Mouse (Mus musculus) hindbrain, postnatal 0 days (tissue): ENCODE measurements around the gene Atxn10. TPM values are rescaled to one million over a fixed set of nuclear protein-coding genes. Genes with fewer than 3 reads are reported as not detected.
"Not testable (repeated sequence)": the region's sequence is repeated elsewhere in the genome, so short reads cannot be mapped to it uniquely, and the experiment has no call there.

Experiments used
- ATAC-seq: fragments of 200-750 bp; cut with Nextera tagmentation; 2 replicates; pipeline ENCODE4 v1.8.0; 2017; ENCODE audit warnings: mild to moderate bottlenecking, moderate TSS enrichment, moderate library complexity
- DNase-seq: peaks from one replicate; pipeline ENCODE4 v3.0.0-alpha.2; 2015; ENCODE audit warnings: low spot score
- H3K27ac ChIP-seq: fragments of 300-500 bp; sonication (generic); 2 replicates; pipeline ENCODE4 v1.5.1; 2014; ENCODE audit warnings: mild to moderate bottlenecking
- H3K27me3 ChIP-seq: fragments of 300-500 bp; sonication (generic); 2 replicates; pipeline ENCODE4 v1.6.1; 2014; ENCODE audit warnings: low read length, mixed read lengths; ENCODE audit not compliant: insufficient read depth
- H3K36me3 ChIP-seq: fragments of 300-500 bp; sonication (generic); 2 replicates; pipeline ENCODE4 v1.6.1; 2014; ENCODE audit warnings: low read length, mixed read lengths; ENCODE audit not compliant: insufficient read depth
- H3K4me1 ChIP-seq: fragments of 300-500 bp; sonication (generic); 2 replicates; pipeline ENCODE4 v1.6.1; 2014; ENCODE audit warnings: antibody characterized with exemption, low read length, mixed read lengths; ENCODE audit not compliant: insufficient read depth
- H3K4me2 ChIP-seq: fragments of 300-500 bp; sonication (generic); 2 replicates; pipeline ENCODE4 v1.6.1; 2014; ENCODE audit warnings: low read depth, mild to moderate bottlenecking, low read length, moderate library complexity, mixed read lengths
- H3K4me3 ChIP-seq: fragments of 300-500 bp; sonication (generic); 2 replicates; pipeline ENCODE4 v1.5.1; 2014; ENCODE audit warnings: low read length
- H3K9ac ChIP-seq: fragments of 300-500 bp; sonication (generic); replicated peaks from 2 replicates; pipeline ENCODE4 v1.6.1; 2014; ENCODE audit warnings: mild to moderate bottlenecking, low read length, moderate library complexity, mixed read lengths
- H3K9me3 ChIP-seq: fragments of 300-500 bp; sonication (generic); 2 replicates; pipeline ENCODE4 v1.6.1; 2016; ENCODE audit warnings: low read length, mixed read lengths
- CTCF ChIP-seq: IDR thresholded peaks from 2 replicates; pipeline ENCODE4 v1.5.1; 2016; ENCODE audit warnings: antibody characterized with exemption, control low read depth, low read depth
- WGBS: fragments of 180-500 bp; shearing (Covaris S2); extraction: QIAGEN DNeasy Blood & Tissue Kit; methylation state at CpG from one replicate; pipeline ENCODE4 v1.1.7; 2014; 5-methylcytosine and 5-hydroxymethylcytosine counted together
- polyA plus RNA-seq: library from polyadenylated mRNA; unstranded; fragments of >200 nt; fragmentation: Nextera tagmentation; extraction: Ambion mirVana; gene quantifications from 2 replicates; pipeline ENCODE4 v1.2.1, GENCODE M21; 2015
- total RNA-seq: library from RNA; depleted of rRNA; stranded (reverse); fragments of >200 nt; gene quantifications from 2 replicates; pipeline ENCODE4 v1.2.3, GENCODE M21; 2014

The Atxn10 gene
- total and polyA plus RNA-seq, 2 experiments from 2014 or later = 292 to 499 TPM

DNA sequence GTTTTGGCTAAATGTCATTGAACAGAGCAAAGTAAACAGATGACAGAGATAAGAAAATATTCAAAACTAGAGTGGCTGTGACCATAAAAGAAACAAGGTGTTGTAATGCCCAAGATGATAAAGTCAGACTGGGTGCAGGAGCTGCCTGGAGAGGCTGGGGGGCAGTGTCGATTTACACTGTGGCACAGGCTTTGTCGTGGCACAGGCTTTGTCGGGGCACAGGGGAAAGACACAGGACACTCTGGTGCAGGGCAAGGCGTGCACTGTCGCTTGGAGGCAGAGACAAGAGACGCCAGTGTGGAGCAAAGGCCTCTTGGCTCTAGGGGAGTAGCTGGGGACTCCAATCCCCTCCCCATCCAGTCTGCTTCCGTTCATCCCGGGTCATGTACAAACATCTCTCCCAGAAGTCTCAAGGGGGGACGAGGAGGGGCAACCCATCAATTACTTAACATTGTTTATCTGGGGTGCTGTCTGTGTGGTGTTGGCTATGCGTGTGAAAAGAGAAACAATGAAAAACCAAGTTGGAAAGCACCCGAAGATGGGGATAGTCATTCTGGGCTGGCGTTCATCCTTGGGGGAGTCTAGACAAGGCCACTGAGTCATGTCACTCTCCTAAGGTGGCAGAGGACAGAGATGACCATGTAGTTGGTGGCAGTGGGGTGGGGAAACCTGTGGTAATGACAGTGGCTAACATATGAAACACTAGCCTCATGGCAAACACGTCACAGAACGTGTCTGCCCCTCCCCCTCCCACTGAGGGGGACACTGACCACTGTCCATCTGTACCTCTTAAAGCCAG is 19.5 kb upstream of the Atxn10 start:
- no peak overlapping the region for H3K9ac ChIP-seq
- no peak overlapping the region for H3K4me2 ChIP-seq
- no peak for TF ChIP-seq CTCF
- H3K27ac ChIP-seq = no peak overlapping the region
- H3K4me1 ChIP-seq = no peaks in the 10 kb centered on the region
- no peak overlapping the region for H3K4me3 ChIP-seq
- 40% methylated on average over 14 of the region's 14 CpGs for WGBS
- no peaks in the 10 kb centered on the region for H3K36me3 ChIP-seq
- no peaks in the 10 kb centered on the region for H3K9me3 ChIP-seq
- DNase-seq (no peak), ATAC-seq (peak; percentile 49; the same call in 1 of the 2 replicates)
- H3K27me3 ChIP-seq = no peaks in the 10 kb centered on the region

DNA sequence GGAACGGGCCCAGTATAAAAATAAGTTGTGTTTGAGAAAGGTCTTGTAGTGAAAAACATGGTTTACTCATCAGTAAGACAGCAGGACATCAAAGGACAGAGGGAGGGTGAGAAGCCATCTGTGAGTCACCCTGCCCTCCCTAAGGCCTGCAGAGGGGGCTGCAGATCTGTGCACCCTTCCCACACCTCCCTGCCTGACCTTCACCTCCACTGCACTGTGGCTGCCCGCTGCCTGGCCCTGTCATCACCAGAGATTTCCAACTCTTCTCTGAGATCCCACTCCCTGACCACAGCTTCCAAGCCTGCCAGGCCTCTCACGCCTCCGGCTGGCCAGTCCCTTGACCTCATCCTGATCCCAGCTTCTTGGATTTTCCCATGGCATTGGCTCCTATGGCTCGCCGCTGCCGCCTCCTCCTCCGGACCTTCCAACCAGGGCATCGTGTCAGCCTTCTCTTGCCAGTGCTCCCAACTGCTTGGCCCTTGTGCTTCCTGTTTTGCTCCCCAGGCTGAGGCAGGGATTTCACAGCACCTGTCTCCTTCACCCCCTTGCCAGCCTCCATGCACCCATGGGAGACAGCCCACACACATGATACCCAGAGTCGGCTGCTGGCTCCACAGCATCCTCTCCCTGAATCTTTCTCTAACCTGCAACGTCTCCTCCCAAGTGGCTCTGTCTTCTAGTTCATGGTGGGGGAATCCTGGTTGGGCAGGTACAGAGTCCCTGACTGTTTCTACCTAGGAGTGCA is 15.9 kb upstream of the Atxn10 start:
- H3K9ac ChIP-seq = no peak overlapping the region
- ATAC-seq = no peak
- no peak overlapping the region for H3K4me3 ChIP-seq
- no peaks in the 10 kb centered on the region for H3K4me1 ChIP-seq
- no peaks in the 10 kb centered on the region for H3K27me3 ChIP-seq
- no peaks in the 10 kb centered on the region for H3K9me3 ChIP-seq
- no peak overlapping the region for H3K4me2 ChIP-seq
- no peak for TF ChIP-seq CTCF
- no peaks in the 10 kb centered on the region for H3K36me3 ChIP-seq
- H3K27ac ChIP-seq = no peak overlapping the region
- WGBS = 82% methylated on average over 11 of the region's 11 CpGs
- DNase-seq = no peak

DNA sequence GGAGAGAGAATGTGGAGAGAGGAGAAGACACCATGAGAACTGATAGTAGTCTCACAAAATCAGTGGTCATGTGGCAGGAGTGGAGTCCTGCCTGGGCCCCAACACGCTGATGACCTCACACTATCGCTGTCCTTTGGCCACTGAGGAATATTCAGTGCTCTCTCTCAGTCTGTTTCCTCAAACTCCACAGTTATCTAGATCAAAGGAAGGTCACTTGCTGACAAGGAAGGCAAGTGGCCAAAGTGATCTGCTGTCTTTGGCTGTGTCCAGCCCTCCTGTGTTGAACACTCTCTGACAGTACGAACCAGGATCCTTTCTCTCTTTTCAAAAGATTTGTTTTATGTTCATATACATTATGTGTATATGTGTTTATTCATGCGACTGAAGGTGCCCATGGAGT is 12.8 kb upstream of the Atxn10 start:
- no peaks in the 10 kb centered on the region for H3K27me3 ChIP-seq
- no peaks in the 10 kb centered on the region for H3K36me3 ChIP-seq
- DNase-seq (no peak), ATAC-seq (no peak)
- 82% methylated on average over 4 of the region's 4 CpGs for WGBS
- no peak overlapping the region for H3K27ac ChIP-seq
- no peak for TF ChIP-seq CTCF
- no peaks in the 10 kb centered on the region for H3K4me1 ChIP-seq
- no peaks in the 10 kb centered on the region for H3K9me3 ChIP-seq
- no peak overlapping the region for H3K4me2 ChIP-seq
- H3K4me3 ChIP-seq = no peak overlapping the region
- no peak overlapping the region for H3K9ac ChIP-seq

DNA sequence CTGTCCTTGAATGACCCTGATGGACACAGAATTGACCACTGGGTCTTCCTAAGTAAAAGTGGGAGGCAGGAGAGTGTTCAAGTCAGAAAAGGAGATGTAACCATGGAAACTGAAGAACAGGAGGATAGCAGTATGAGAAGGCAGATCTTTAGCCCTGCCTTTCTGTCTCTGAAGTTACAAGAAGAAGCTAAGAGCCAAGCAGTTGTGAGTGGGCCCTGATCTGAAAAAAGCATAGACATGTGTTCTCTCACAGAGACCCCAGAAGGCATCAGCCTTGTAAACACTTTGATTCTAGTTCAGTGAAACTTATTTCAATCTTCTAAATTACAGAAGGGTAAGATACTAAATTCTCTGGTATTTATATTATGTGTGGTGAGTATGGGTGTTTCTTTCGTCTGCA is 11.6 kb upstream of the Atxn10 start:
- Histone ChIP-seq H3K4me1 (no peaks in the 10 kb centered on the region), H3K9me3 (no peaks in the 10 kb centered on the region), H3K27me3 (no peaks in the 10 kb centered on the region), H3K9ac (no peak overlapping the region), H3K4me2 (no peak overlapping the region), H3K4me3 (no peak overlapping the region), H3K36me3 (no peaks in the 10 kb centered on the region), H3K27ac (no peak overlapping the region)
- TF ChIP-seq CTCF = no peak
- no peak for ATAC-seq
- 100% methylated on average over 1 of the region's 1 CpGs for WGBS
- DNase-seq = no peak

DNA sequence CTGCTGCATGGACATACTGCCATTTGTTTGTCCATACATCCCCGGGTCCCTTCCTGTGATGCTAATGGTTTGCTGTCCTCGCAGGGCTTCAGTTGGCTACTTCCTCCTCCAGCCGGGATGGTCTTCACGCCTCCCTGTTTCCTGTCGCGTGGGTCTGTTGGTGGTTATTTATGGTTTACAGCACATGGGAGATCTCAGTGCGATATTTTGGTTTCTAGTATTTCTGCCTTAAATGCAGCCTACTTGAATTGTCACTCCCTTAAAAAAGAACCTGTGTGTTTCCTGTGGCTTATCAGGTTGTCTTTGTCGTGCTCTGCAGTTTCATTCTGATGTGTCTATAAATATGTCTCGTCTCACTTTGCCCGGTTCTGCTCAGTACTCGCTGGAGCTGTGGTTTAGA is 8.2 kb upstream of the Atxn10 start:
- Histone ChIP-seq H3K4me3 (no peak overlapping the region), H3K27ac (no peak overlapping the region), H3K9ac (no peak overlapping the region), H3K4me1 (no peaks in the 10 kb centered on the region), H3K9me3 (no peaks in the 10 kb centered on the region), H3K4me2 (no peak overlapping the region), H3K36me3 (no peaks in the 10 kb centered on the region), H3K27me3 (no peaks in the 10 kb centered on the region)
- ATAC-seq (no peak), DNase-seq (no peak)
- TF ChIP-seq CTCF = no peak
- 60% methylated on average over 11 of the region's 11 CpGs for WGBS

DNA sequence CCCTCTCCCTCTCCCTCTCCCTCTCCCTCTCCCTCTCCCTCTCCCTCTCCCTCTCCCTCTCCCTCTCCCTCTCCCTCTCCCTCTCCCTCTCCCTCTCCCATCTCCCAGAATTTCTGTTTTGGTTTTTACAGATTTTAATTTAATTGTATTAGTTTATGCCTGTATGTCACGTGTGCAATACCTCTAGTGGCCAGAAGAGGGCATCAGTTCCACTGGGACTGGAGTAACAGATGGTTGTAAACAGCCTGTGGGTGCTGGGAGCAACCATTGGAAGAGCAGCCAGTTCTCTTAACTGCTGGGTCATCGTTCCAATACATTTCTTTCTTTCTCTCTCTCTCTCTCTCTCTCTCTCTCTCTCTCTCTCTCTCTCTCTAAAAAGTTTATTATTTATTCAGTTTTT is 7.6 kb upstream of the Atxn10 start:
- peak; percentile 51 for TF ChIP-seq CTCF
- H3K9ac ChIP-seq, DNase-seq, H3K36me3 ChIP-seq, H3K4me2 ChIP-seq, H3K27me3 ChIP-seq, ATAC-seq, H3K27ac ChIP-seq, H3K4me3 ChIP-seq, H3K9me3 ChIP-seq, H3K4me1 ChIP-seq: not testable (repeated sequence)
- 94% methylated on average over 2 of the region's 2 CpGs for WGBS

DNA sequence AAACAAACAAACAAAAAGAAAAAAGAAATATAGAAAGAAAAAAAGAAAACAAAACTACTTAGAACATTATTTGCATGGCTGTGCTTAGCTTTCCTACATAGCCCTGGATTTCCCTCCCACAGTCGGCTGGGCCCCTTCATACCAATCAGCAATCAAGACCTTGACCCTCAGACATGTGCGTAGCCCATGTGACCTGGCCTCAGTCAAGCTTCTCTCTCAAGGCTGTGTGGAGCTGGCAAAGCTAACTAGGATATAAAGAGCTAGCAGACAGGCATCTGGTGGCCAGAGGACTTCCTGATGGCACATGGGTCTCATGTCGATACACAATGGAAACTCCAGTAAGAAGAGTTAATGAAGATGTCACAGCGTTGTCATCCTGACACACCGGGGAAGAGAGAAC is 6.9 kb upstream of the Atxn10 start:
- 90% methylated on average over 5 of the region's 5 CpGs for WGBS
- H3K9ac ChIP-seq = no peak overlapping the region
- ATAC-seq (no peak), DNase-seq (no peak)
- TF ChIP-seq CTCF = no peak
- no peaks in the 10 kb centered on the region for H3K9me3 ChIP-seq
- H3K27me3 ChIP-seq = no peaks in the 10 kb centered on the region
- no peaks in the 10 kb centered on the region for H3K36me3 ChIP-seq
- no peak overlapping the region for H3K4me3 ChIP-seq
- H3K4me2 ChIP-seq = no peak overlapping the region
- H3K27ac ChIP-seq = no peak overlapping the region
- H3K4me1 ChIP-seq = no peaks in the 10 kb centered on the region
